Mouse (Mus musculus): ENCODE measurements around the gene Gm49450. TPM values are rescaled to one million over a fixed set of nuclear protein-coding genes. Genes with fewer than 3 reads are reported as not detected.
A peak's percentile ranks its signal among the peaks of the same experiment; 100 is the strongest.
"Not testable (repeated sequence)": the region's sequence is repeated elsewhere in the genome, so short reads cannot be mapped to it uniquely, and the experiment has no call there.

The Gm49450 gene
- polyA plus RNA-seq, 1 experiment from 2014 or later = not detected

DNA sequence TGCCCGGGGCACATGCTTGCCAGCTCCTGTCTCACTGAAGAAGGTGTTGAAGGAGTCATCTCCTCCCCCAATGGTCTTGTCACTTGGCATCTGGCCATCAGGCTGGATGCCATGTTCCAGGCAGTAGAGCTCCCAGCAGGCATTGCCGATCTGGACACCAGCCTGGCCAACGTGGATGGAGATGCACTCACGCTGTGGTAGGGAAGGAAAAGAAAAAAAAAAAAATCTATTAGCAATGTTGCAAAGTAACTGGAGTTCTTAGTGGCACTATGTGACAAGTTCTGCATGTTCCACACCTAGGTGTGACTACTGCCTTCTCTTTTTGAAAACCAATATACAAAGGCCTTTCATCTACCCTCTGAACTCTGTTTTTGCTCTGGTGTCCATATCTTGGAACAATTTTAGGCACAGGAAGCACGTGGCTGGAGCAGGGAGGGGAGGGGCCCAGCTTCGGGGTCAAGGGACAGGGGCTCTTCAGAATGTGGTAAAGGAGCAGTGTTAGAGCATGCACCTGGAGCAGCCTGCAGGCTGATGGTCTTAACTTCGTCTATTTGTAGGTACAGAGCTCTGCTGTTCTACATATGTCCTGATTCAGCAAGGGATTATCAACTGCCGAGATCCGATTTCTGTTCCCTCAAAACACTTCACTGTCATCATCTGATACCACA lies 20.2 kb downstream of the Gm49450 start:
- Histone ChIP-seq H3K4me3 (peak overlapping the region; percentile 79), H3K4me2 (replicated peaks) (peak overlapping the region; percentile 94), H3K27ac (peak overlapping the region; percentile 99), H3K9ac (peak overlapping the region; percentile 92), H3K4me1 (peaks cover 10% of the 10 kb centered on the region)
- not testable (repeated sequence) for H3K36me3 ChIP-seq; ATAC-seq (ENCODE audit: insufficient number of reproducible peaks, insufficient read depth, low FRiP score, low TSS enrichment); H3K27me3 ChIP-seq; H3K9me3 ChIP-seq
- 16% methylated on average over 8 of the region's 9 CpGs for WGBS

DNA sequence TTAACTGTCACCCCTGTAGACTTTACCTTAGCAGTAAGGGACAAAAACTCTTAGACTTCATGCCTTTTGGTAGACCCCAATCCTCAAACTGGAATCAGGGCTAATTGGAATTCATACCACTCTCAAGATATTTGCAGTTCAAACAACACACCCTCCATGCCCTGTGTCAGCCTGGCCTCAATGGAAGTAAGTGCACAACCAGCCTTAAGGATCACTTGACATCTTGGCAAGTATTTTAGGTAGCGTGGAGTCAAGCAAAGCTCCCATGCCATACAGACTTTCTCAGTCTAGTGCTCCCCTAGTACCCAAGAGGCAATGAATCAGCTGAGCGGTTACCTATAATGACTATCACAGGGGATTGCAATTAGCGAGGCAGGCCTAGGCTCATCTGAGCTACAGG lies 22.4 kb downstream of the Gm49450 start:
- Histone ChIP-seq H3K4me3 (no peak overlapping the region), H3K36me3 (peaks cover 9% of the 10 kb centered on the region), H3K9me3 (no peaks in the 10 kb centered on the region), H3K27ac (no peak overlapping the region), H3K4me2 (replicated peaks) (no peak overlapping the region), H3K9ac (no peak overlapping the region), H3K4me1 (peaks cover 10% of the 10 kb centered on the region), H3K27me3 (no peaks in the 10 kb centered on the region)
- WGBS = 73% methylated on average over 3 of the region's 3 CpGs
- ATAC-seq (ENCODE audit: insufficient number of reproducible peaks, insufficient read depth, low FRiP score, low TSS enrichment) = no peak

DNA sequence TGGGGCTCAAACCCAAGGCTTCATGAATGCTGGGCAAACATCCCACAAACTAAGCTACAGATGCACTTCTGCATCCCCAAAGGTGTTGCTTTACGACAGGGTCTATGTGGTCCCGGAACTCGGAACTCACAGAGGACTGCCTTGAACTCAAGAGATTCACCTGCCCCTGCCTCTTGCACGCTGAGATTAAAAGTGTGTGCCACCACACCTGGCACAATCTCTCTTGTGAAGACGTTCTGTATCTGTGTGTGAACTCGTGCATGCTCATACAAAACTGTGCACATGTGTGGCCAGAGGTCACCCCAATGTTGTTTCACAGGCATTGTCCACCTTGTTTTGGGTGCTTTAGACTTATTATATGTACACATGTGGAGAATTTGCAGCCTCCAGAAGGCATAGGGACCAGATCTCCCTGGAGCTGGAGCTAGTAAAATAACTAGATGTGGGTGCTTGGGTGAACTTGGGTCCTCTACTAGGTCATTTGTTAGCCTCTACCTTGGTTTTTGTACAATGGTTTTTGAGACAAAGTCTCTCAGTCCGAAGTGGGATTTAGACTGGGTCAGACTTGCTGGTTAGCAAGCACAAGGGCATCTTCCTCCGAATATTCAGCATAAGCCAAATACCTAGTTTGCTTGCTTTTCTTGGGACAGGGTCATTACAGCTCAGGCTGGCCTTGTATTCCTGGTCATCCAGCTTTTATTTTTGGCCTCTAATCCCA lies 23.2 kb downstream of the Gm49450 start:
- Histone ChIP-seq H3K9me3 (no peaks in the 10 kb centered on the region), H3K27ac (no peak overlapping the region), H3K4me2 (replicated peaks) (no peak overlapping the region), H3K36me3 (peaks cover 9% of the 10 kb centered on the region), H3K27me3 (no peaks in the 10 kb centered on the region), H3K4me3 (no peak overlapping the region), H3K4me1 (peaks cover 2% of the 10 kb centered on the region; the same call in 1 of the 2 replicates), H3K9ac (no peak overlapping the region)
- no peak for ATAC-seq (ENCODE audit: insufficient number of reproducible peaks, insufficient read depth, low FRiP score, low TSS enrichment)
- 57% methylated on average over 8 of the region's 8 CpGs for whole genome bisulfite sequencing

DNA sequence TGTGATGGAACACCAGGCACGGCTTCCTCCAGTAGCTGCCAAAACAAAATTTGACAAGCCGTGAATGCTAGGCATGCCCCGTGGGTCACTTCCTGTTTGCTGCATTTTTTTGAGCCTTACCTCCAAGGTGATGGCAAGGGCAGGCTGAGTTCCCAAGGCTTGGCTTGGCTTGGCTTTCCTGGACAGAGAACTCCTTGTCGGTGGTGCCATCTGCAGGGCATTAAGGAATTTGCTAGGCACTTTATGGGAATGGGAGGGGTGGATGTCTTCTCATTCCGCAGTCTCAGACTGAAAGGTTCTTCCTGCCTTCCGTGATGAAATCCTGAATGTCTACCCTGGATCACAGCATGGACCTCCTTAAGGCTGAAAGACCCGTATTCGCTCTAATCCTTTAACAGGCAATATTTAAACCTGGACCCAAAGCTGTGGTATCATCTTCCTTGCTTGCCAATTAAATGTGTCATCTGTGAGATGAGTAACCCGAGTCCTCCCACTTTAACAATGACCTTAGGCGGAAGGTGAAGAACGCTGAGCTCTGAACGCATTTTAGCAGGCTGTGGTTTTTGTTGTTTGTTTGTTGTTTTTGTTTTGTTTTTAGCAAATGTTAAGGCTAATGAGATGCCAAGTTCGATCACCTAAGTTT lies 24.6 kb downstream of the Gm49450 start:
- H3K4me2 ChIP-seq (replicated peaks) = no peak overlapping the region
- H3K27ac ChIP-seq = no peak overlapping the region
- 11% methylated on average over 13 of the region's 13 CpGs for WGBS

DNA sequence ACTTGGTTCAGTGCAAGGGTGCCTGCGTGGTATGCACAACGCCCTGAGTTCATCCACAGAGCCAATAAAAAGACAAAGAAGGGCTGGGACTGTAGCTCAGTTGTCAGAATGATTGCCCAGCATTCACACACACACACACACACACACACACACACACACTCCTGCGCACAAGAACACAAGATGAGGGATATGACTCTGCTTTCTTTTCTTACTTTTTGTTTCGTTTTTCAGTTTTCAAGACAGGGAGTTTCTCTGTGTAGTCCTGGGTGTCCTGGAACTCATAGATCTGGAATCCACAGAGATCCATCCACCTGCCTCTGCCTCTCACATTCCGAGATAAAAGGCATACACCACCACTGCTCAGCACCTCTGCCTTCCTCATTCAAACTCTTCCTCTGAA lies 25.8 kb downstream of the Gm49450 start:
- H3K9me3 ChIP-seq = no peaks in the 10 kb centered on the region
- no peaks in the 10 kb centered on the region for H3K27me3 ChIP-seq
- H3K4me3 ChIP-seq = no peak overlapping the region
- no peak for ATAC-seq (ENCODE audit: insufficient number of reproducible peaks, insufficient read depth, low FRiP score, low TSS enrichment)
- H3K36me3 ChIP-seq = peaks cover 9% of the 10 kb centered on the region
- 80% methylated on average over 5 of the region's 5 CpGs for WGBS
- H3K27ac ChIP-seq = no peak overlapping the region
- H3K4me1 ChIP-seq = 0 out of 2 replicates have a peak, but pooled peaks cover 2% of the 10 kb centered on the region
- H3K9ac ChIP-seq = no peak overlapping the region
- no peak overlapping the region for H3K4me2 ChIP-seq (replicated peaks)

More for the DNA sequence above, 24.6 kb downstream of the Gm49450 start:
- no peak for ATAC-seq (ENCODE audit: insufficient number of reproducible peaks, insufficient read depth, low FRiP score, low TSS enrichment)
- Histone ChIP-seq H3K4me3 (no peak overlapping the region), H3K9me3 (no peaks in the 10 kb centered on the region), H3K36me3 (peaks cover 9% of the 10 kb centered on the region), H3K27me3 (no peaks in the 10 kb centered on the region), H3K4me1 (0 out of 2 replicates have a peak, but pooled peaks cover 2% of the 10 kb centered on the region), H3K9ac (no peak overlapping the region)

DNA sequence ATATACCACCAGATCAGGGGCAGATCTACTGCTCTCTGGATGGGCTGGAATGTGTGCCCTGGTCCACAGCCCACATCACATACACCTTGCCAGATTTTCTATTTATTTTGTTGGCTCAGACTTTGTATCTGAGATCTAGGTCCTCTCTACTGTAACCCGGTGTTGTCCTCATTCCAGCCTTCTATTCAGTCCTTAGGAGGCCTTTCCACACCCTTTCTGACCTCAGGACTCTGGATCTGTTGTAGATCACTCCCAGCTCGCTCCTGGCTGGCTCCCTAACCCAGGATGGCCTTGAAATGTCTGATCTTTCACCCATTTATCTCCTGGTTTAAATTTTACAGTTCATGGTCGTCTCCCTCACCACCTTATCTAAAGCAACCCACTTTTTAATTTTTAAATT lies 28.7 kb downstream of the Gm49450 start:
- Histone ChIP-seq H3K36me3 (no peaks in the 10 kb centered on the region), H3K27me3 (no peaks in the 10 kb centered on the region), H3K9ac (no peak overlapping the region), H3K4me2 (replicated peaks) (no peak overlapping the region), H3K27ac (no peak overlapping the region), H3K4me3 (no peak overlapping the region), H3K4me1 (0 out of 2 replicates have a peak, but pooled peaks cover 2% of the 10 kb centered on the region), H3K9me3 (no peaks in the 10 kb centered on the region)
- WGBS = 75% methylated on average over 3 of the region's 3 CpGs
- ATAC-seq (ENCODE audit: insufficient number of reproducible peaks, insufficient read depth, low FRiP score, low TSS enrichment) = no peak

DNA sequence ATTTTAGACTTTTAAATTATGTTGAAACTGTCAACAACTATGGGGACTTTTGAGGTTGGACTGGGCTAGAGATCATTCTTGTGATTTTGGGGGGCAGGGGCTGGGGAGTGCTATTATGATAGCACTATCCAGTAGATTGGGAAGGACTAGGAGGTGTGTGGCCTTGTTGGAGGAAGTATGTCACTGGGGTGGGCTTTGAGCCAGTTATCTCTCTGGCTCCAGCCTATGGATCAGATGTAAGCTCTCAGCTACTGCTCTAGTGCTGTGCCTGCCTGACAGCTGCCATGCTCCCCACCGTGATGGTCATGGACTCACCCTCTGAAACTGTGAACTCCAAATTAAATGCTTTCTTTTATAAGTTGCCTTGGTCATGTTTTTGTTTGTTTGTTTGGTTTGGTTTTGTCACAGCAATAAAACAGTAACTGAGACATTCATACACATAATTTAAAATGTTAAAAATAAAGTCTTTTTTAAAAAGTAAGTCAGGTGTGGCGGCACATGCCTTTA lies 30.3 kb downstream of the Gm49450 start:
- 83% methylated on average over 2 of the region's 2 CpGs for WGBS
- H3K9me3 ChIP-seq = no peaks in the 10 kb centered on the region

DNA sequence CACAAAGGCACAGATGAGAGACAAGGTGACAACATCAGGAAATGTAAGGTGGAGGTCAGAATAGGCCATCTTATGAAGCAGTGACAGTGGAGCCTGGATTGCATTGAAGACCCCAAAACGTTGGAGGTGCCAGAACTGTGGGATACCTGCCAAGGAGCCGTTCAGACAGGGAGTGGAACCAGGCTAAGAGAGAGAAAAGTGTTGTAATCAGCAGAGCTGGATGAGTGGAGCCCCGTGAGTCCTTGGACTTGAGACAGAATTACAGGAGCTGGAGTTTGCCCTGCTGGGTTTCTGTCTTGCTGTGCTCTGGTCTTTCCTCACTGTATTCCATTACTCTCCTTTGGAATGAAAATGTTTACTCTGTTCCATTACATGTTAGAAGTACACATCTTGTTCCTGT lies 30.8 kb downstream of the Gm49450 start:
- no peak overlapping the region for H3K4me3 ChIP-seq
- no peak overlapping the region for H3K4me2 ChIP-seq (replicated peaks)
- no peak for ATAC-seq (ENCODE audit: insufficient number of reproducible peaks, insufficient read depth, low FRiP score, low TSS enrichment)
- no peaks in the 10 kb centered on the region for H3K27me3 ChIP-seq
- H3K9me3 ChIP-seq = no peaks in the 10 kb centered on the region
- H3K4me1 ChIP-seq = peaks cover 5% of the 10 kb centered on the region; the same call in 1 of the 2 replicates
- 74% methylated on average over 3 of the region's 3 CpGs for WGBS
- no peak overlapping the region for H3K9ac ChIP-seq
- no peak overlapping the region for H3K27ac ChIP-seq
- H3K36me3 ChIP-seq = no peaks in the 10 kb centered on the region

More for the DNA sequence above, 30.3 kb downstream of the Gm49450 start:
- no peak overlapping the region for H3K27ac ChIP-seq
- no peak overlapping the region for H3K4me3 ChIP-seq
- peaks cover 5% of the 10 kb centered on the region; the same call in 1 of the 2 replicates for H3K4me1 ChIP-seq
- H3K9ac ChIP-seq = no peak overlapping the region
- no peak for ATAC-seq (ENCODE audit: insufficient number of reproducible peaks, insufficient read depth, low FRiP score, low TSS enrichment)
- H3K4me2 ChIP-seq (replicated peaks) = no peak overlapping the region
- H3K27me3 ChIP-seq = no peaks in the 10 kb centered on the region
- no peaks in the 10 kb centered on the region for H3K36me3 ChIP-seq

DNA sequence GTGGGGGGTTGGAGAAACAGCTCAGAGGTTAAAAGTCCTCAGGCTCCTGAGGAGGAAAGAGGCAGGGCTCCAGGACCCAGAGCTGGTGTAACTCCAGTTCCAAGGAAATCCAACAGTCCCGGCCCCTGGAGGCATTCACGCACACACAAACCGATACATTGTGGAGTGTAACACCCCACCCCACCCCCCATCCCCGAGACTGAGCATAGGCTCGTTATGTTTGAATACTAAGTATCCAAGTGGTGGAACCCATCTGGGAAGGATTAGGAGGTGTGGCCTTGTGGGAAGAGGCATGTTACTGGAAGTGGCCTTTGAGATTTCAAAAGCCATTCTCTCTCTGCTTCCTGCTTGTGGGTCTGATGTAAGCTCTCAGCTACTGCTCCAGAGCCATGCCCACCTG lies 31.8 kb downstream of the Gm49450 start:
- H3K36me3 ChIP-seq = no peaks in the 10 kb centered on the region
- H3K4me2 ChIP-seq (replicated peaks) = no peak overlapping the region
- H3K4me1 ChIP-seq = peaks cover 10% of the 10 kb centered on the region
- H3K9me3 ChIP-seq = no peaks in the 10 kb centered on the region
- H3K27me3 ChIP-seq = no peaks in the 10 kb centered on the region
- no peak for ATAC-seq (ENCODE audit: insufficient number of reproducible peaks, insufficient read depth, low FRiP score, low TSS enrichment)
- 69% methylated on average over 5 of the region's 5 CpGs for WGBS
- H3K4me3 ChIP-seq = no peak overlapping the region
- H3K27ac ChIP-seq = no peak overlapping the region
- no peak overlapping the region for H3K9ac ChIP-seq

DNA sequence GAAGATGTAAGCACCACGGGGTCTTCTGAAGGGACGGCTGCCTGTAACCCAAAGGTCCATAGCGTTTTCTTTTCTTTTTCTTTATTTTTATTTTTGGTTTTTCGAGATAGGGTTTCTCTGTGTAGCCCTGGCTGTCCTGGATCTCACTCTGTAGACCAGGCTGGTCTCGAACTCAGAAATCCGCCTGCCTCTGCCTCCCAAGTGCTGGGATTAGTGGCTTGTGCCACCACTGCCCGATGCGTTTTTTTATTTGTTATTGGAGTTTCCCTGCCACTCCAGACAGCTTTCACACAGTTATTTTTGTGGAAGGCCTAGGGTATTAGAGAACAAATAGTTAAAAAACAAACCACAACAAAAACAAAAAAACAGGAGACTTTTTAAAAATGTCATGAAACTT lies 34.9 kb downstream of the Gm49450 start:
- peak overlapping the region; percentile 75; the same call in 1 of the 2 replicates for H3K9ac ChIP-seq
- WGBS = 28% methylated on average over 8 of the region's 8 CpGs
- not testable (repeated sequence) for H3K27me3 ChIP-seq; H3K9me3 ChIP-seq; ATAC-seq (ENCODE audit: insufficient number of reproducible peaks, insufficient read depth, low FRiP score, low TSS enrichment)
- H3K4me1 ChIP-seq = peaks cover 16% of the 10 kb centered on the region
- H3K36me3 ChIP-seq = peaks cover 11% of the 10 kb centered on the region; the same call in 1 of the 2 replicates
- 0 out of 2 replicates have a peak overlapping the region, but pooled peaks have one; percentile 69 for H3K27ac ChIP-seq
- peak overlapping the region; percentile 84 for H3K4me2 ChIP-seq (replicated peaks)
- peak overlapping the region; percentile 86 for H3K4me3 ChIP-seq

DNA sequence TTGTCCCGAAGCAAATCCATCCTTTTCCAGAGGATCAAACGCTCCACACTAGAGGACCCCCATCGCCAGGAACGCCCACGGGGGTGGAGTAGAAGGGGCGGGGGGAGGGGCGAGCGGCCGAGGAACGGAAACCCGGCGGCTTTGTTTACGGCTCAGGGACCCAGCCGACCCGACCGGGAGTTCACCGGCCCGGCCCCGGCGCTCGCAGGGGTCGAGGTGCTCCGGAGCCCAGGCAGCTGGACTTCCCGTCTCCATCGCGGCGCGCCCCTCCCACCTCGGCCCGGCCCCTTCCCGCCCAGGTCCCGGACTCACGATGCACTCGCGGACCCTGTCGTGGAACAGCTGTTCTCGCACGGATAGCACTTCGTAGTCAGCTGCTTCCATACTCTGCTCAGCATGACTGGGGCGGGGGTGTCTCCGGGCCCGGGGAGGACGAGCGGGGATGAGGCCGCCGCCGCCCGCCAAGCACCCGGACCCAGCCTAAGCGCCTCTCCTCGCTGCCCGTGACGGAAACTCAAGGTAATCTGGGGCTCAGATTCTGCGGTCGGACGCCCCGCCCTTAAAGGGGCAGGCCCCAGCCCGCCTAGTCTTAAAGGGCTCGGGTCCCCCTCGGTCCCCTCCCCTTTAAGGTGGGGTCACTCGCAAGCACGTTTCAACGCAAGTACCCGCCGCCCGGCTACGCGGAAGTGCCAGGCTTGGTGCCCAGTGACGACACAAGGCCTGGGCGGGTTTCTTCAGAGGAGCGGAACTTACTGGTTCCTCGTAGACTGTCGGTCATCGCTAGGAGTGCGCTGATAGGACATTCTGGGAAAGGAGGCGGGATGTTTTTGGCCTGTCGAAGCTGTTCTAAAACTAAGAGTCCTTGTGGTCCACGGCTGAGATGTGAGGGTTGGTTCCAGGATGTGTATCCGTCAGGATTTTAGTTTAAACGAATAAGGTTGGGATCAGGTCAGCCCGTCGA lies 35.5 kb downstream of the Gm49450 start, which contains the start of gene Lmbr1l:
TSS of gene Lmbr1l (minus strand) at position 694 of the 961 bp plus-strand sequence.
- H3K9me3 ChIP-seq = no peaks in the 10 kb centered on the region
- under 1% methylated on average over 82 of the region's 82 CpGs for WGBS
- peak within 1 kb of the TSS; percentile 84 for H3K4me2 ChIP-seq (replicated peaks)
- peak within 1 kb of the TSS; percentile 75 for H3K9ac ChIP-seq
- ATAC-seq (ENCODE audit: insufficient number of reproducible peaks, insufficient read depth, low FRiP score, low TSS enrichment) = peak; percentile 98
- peak within 1 kb of the TSS; percentile 86 for H3K4me3 ChIP-seq
- peaks cover 18% of the 10 kb centered on the region for H3K36me3 ChIP-seq
- no peaks in the 10 kb centered on the region for H3K27me3 ChIP-seq
- H3K4me1 ChIP-seq = peaks cover 16% of the 10 kb centered on the region
- peak within 1 kb of the TSS; percentile 95 for H3K27ac ChIP-seq

All from embryonic facial prominence, embryonic 12.5 days (tissue).